Mouse (Mus musculus): ENCODE measurements around the gene Cnot3.

GRCm38 (mm10) chr7:3692382-3692986 lies 47.4 kb downstream of the Cnot3 start, which contains the start of gene Tsen34:
- no peak for TF ChIP-seq GATA1 (IDR thresholded peaks at IDR 0.05; ENCODE audit: low read length)
- no peak for TF ChIP-seq TAL1 (IDR thresholded peaks at IDR 0.05; ENCODE audit: low read length)

Measured in erythroblast, embryonic 14.5 days (primary cell).